Mouse (Mus musculus): ENCODE results near the gene Nlgn2.

DNA sequence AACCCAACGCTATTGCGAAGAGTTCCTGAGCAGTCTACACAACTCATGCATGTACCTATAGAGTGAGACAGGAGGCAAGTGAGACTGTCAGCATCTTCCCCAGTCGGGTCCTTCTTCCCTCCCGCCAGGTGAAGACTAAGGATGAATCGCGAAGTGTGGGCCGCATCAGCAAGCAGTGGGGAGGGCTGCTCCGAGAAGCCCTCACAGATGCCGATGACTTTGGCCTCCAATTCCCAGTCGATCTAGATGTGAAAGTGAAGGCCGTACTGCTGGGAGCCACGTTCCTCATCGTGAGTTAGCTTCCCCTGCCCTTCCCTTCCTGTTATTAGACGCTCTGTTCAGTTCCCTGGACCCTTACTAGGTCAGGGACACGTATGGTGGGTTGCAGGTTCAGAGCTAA, 12.3 kb upstream of the Nlgn2 start:
- TF ChIP-seq POLR2A (IDR thresholded peaks at IDR 0.05; ENCODE audit: control insufficient read depth, low read depth, low read length) = no peak
- no peak for TF ChIP-seq CTCF (IDR thresholded peaks at IDR 0.05; ENCODE audit: control insufficient read depth, insufficient read depth, insufficient replicate concordance, low read depth, low read length)
